ENCODE assay signal across 22 mouse cellular contexts in the genomic region with DNA sequence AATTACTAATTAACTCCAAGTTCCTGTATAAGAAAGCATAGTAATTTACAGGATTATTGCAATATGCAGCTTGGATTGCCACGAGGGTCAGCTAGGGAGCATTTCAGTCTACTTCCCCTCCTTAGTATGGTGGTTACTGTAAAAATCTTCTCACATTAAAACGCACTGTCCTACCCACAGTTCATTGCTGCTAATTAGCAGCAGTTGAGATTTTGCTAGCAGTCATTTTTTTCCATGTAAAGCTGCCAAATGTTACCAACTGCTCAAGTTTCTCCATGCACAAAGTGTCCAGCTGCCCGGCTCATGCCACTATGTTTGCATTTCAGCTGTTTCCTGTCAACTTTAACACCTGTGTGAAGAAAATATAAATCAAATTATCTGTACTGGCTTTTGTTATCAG.
DNase-seq lines count a peak whose midpoint lies in the region; ATAC-seq and TF ChIP-seq lines count a peak whose summit lies in the region.
"Had no signal": no experiment of that assay in that cellular context is flagged by ENCODE, and none has a peak within 500 bp of the region (broad histone marks: within the 10 kb centered on the region; RNA-seq: fewer than 3 reads in every experiment).

No protein-coding gene starts in this region.

- no peaks in the 10 kb centered on the region for H3K9me3 ChIP-seq in forebrain, embryonic 13.5 days (replicated peaks)
- H3K9me3 ChIP-seq in forebrain, embryonic 10.5 days = no peaks in the 10 kb centered on the region
- no peaks in the 10 kb centered on the region for H3K9me3 ChIP-seq in hindbrain, embryonic 16.5 days (ENCODE audit: control insufficient read depth, low read length)
- H3K9me3 ChIP-seq in hindbrain, embryonic 13.5 days = no peaks in the 10 kb centered on the region
- H3K9me3 ChIP-seq: embryonic facial prominence, embryonic 12.5 days; embryonic facial prominence, embryonic 15.5 days; intestine, embryonic 15.5 days had no signal

- 60% methylated on average over 3 of the region's 3 CpGs for WGBS in forebrain, embryonic 13.5 days
- 80% methylated on average over 3 of the region's 3 CpGs for WGBS in forebrain, embryonic 10.5 days
- 63% methylated on average over 3 of the region's 3 CpGs for WGBS in hindbrain, embryonic 16.5 days
- WGBS in hindbrain, embryonic 13.5 days = 71% methylated on average over 3 of the region's 3 CpGs

- no peak for TF ChIP-seq CTCF in brain, embryonic 14.5 days (IDR thresholded peaks at IDR 0.05; ENCODE audit: borderline replicate concordance, extremely low read depth, insufficient read depth, insufficient read length)

- no peak overlapping the region for H3K27ac ChIP-seq in forebrain, embryonic 13.5 days
- H3K27ac ChIP-seq in forebrain, embryonic 10.5 days = no peak overlapping the region
- H3K27ac ChIP-seq in hindbrain, embryonic 16.5 days (ENCODE audit: low read depth, low read length) = no peak overlapping the region
- H3K27ac ChIP-seq in hindbrain, embryonic 13.5 days = no peak overlapping the region
- H3K27ac ChIP-seq: embryonic facial prominence, embryonic 12.5 days; embryonic facial prominence, embryonic 15.5 days; heart, adult 2 months; hindbrain, embryonic 14.5 days; intestine, embryonic 15.5 days had no signal

- no peak overlapping the region for H3K4me2 ChIP-seq in forebrain, embryonic 13.5 days
- no peak overlapping the region for H3K4me2 ChIP-seq in hindbrain, embryonic 16.5 days (ENCODE audit: low read length)
- no peak overlapping the region for H3K4me2 ChIP-seq in hindbrain, embryonic 13.5 days
- H3K4me2 ChIP-seq: embryonic facial prominence, embryonic 12.5 days; embryonic facial prominence, embryonic 15.5 days; heart, embryonic 11.5 days; hindbrain, embryonic 14.5 days; intestine, embryonic 15.5 days had no signal

- DNase-seq in forebrain, embryonic 10.5 days (ENCODE audit: extremely low spot score, low spot score) = no peak
- peak; percentile 73 for DNase-seq in brain, embryonic 14.5 days (ENCODE audit: low read depth)
- no peak for DNase-seq in cerebellum, postnatal 36 days
- DNase-seq: adrenal gland, adult 8-10 months; adrenal gland, postnatal 25 days; cerebellum, adult 18-20 months; cerebellum, adult 9-10 months; cerebellum, postnatal 14 days; gastrocnemius, postnatal 10 days; gastrocnemius, postnatal 36 days; heart, adult 2 months; kidney, adult 11 months; kidney, adult 8-10 months had no signal

- H3K9ac ChIP-seq in forebrain, embryonic 13.5 days = no peak overlapping the region
- no peak overlapping the region for H3K9ac ChIP-seq in hindbrain, embryonic 16.5 days (ENCODE audit: low read depth, low read length)
- no peak overlapping the region for H3K9ac ChIP-seq in hindbrain, embryonic 13.5 days
- H3K9ac ChIP-seq: embryonic facial prominence, embryonic 12.5 days; embryonic facial prominence, embryonic 15.5 days; hindbrain, embryonic 14.5 days; intestine, embryonic 15.5 days had no signal

- H3K36me3 ChIP-seq in forebrain, embryonic 13.5 days (ENCODE audit: poor library complexity, severe bottlenecking) = no peaks in the 10 kb centered on the region
- no peaks in the 10 kb centered on the region for H3K36me3 ChIP-seq in forebrain, embryonic 10.5 days (replicated peaks)
- no peaks in the 10 kb centered on the region for H3K36me3 ChIP-seq in hindbrain, embryonic 16.5 days (ENCODE audit: control insufficient read depth, insufficient read depth, low read length)
- H3K36me3 ChIP-seq in hindbrain, embryonic 13.5 days = no peaks in the 10 kb centered on the region
- H3K36me3 ChIP-seq: embryonic facial prominence, embryonic 12.5 days; embryonic facial prominence, embryonic 15.5 days; intestine, embryonic 15.5 days had no signal

- no peak overlapping the region for H3K4me3 ChIP-seq in forebrain, embryonic 13.5 days
- no peak overlapping the region for H3K4me3 ChIP-seq in forebrain, embryonic 10.5 days
- no peak overlapping the region for H3K4me3 ChIP-seq in hindbrain, embryonic 16.5 days (ENCODE audit: low read length)
- no peak overlapping the region for H3K4me3 ChIP-seq in hindbrain, embryonic 13.5 days
- H3K4me3 ChIP-seq: embryonic facial prominence, embryonic 12.5 days; embryonic facial prominence, embryonic 15.5 days; heart, adult 2 months; intestine, embryonic 15.5 days had no signal

- no peaks in the 10 kb centered on the region for H3K27me3 ChIP-seq in forebrain, embryonic 13.5 days
- H3K27me3 ChIP-seq in forebrain, embryonic 10.5 days (ENCODE audit: poor library complexity, severe bottlenecking) = no peaks in the 10 kb centered on the region
- H3K27me3 ChIP-seq in hindbrain, embryonic 16.5 days (replicated peaks; ENCODE audit: control insufficient read depth, insufficient read depth, low read length) = no peaks in the 10 kb centered on the region
- H3K27me3 ChIP-seq in hindbrain, embryonic 13.5 days = no peaks in the 10 kb centered on the region
- H3K27me3 ChIP-seq: embryonic facial prominence, embryonic 12.5 days; embryonic facial prominence, embryonic 15.5 days; intestine, embryonic 15.5 days had no signal

- H3K4me1 ChIP-seq in forebrain, embryonic 13.5 days = no peaks in the 10 kb centered on the region
- no peaks in the 10 kb centered on the region for H3K4me1 ChIP-seq in forebrain, embryonic 10.5 days
- no peaks in the 10 kb centered on the region for H3K4me1 ChIP-seq in hindbrain, embryonic 16.5 days (ENCODE audit: control insufficient read depth, insufficient read depth, low read depth, low read length)
- no peaks in the 10 kb centered on the region for H3K4me1 ChIP-seq in hindbrain, embryonic 13.5 days (replicated peaks)
- H3K4me1 ChIP-seq: embryonic facial prominence, embryonic 12.5 days; embryonic facial prominence, embryonic 15.5 days; intestine, embryonic 15.5 days had no signal

- TF ChIP-seq POLR2A in brain, embryonic 14.5 days (IDR thresholded peaks at IDR 0.05; ENCODE audit: borderline replicate concordance, extremely low read depth, insufficient read depth, insufficient read length, poor library complexity, severe bottlenecking) = no peak

- ATAC-seq in forebrain, embryonic 13.5 days = 0 out of 2 replicates have a peak, but pooled peaks have one; percentile 36
- ATAC-seq in hindbrain, embryonic 16.5 days = 0 out of 2 replicates have a peak, but pooled peaks have one; percentile 50
- ATAC-seq in hindbrain, embryonic 13.5 days (ENCODE audit: low FRiP score) = no peak
- ATAC-seq: activated CD4-positive, CD25-positive, alpha-beta regulatory T cell, adult 4 months; intestine, embryonic 15.5 days had no signal
